Mouse (Mus musculus): ENCODE data around the gene Zfp955a. TPM values are rescaled to one million over a fixed set of nuclear protein-coding genes. Genes with fewer than 3 reads are reported as not detected.

Zfp955a gene
- polyA plus RNA-seq, 1 experiment from 2014 or later, result 21.4 TPM

Other genes with a start within 250 kb of the Zfp955a start
- gene Zfp763, start 221.7 kb downstream of the Zfp955a start, polyA plus RNA-seq (2014; fragmentation: Nextera tagmentation; extraction: Ambion mirVana), result 11.9 and 18.5 TPM in 2 replicates
- gene 4921501E09Rik, start 187.1 kb downstream of the Zfp955a start, polyA plus RNA-seq (2014; fragmentation: Nextera tagmentation; extraction: Ambion mirVana), result not detected in 2 replicates
- 6.4 TPM in 2 replicates for gene Zfp563, start 165.8 kb downstream of the Zfp955a start, polyA plus RNA-seq (2014; fragmentation: Nextera tagmentation; extraction: Ambion mirVana)
- gene Morc2b, start 115.5 kb downstream of the Zfp955a start, polyA plus RNA-seq (2014; fragmentation: Nextera tagmentation; extraction: Ambion mirVana), result not detected in 2 replicates
- not detected in 2 replicates for gene Olfr55, start 86.7 kb downstream of the Zfp955a start, polyA plus RNA-seq (2014; fragmentation: Nextera tagmentation; extraction: Ambion mirVana)
- gene Olfr239, start 63.8 kb downstream of the Zfp955a start, polyA plus RNA-seq (2014; fragmentation: Nextera tagmentation; extraction: Ambion mirVana), result not detected in 2 replicates
- not detected in 2 replicates for gene Olfr1564, start 33.5 kb downstream of the Zfp955a start, polyA plus RNA-seq (2014; fragmentation: Nextera tagmentation; extraction: Ambion mirVana)
- 0.04 TPM in 2 replicates for gene Olfr63, start 9.5 kb upstream of the Zfp955a start, polyA plus RNA-seq (2014; fragmentation: Nextera tagmentation; extraction: Ambion mirVana)
- gene Zfp955b, start 34.4 kb upstream of the Zfp955a start, polyA plus RNA-seq (2014; fragmentation: Nextera tagmentation; extraction: Ambion mirVana), result 10.0 and 10.7 TPM in 2 replicates
- 15.2 and 16.6 TPM in 2 replicates for gene Zfp81, start 103.7 kb upstream of the Zfp955a start, polyA plus RNA-seq (2014; fragmentation: Nextera tagmentation; extraction: Ambion mirVana)
- 21.4 TPM in 2 replicates for gene Zfp101, start 139.5 kb upstream of the Zfp955a start, polyA plus RNA-seq (2014; fragmentation: Nextera tagmentation; extraction: Ambion mirVana)
- not detected in 2 replicates for gene Actl9, start 177.8 kb upstream of the Zfp955a start, polyA plus RNA-seq (2014; fragmentation: Nextera tagmentation; extraction: Ambion mirVana)

Data from kidney, embryonic 14.5 days (tissue).